Comparison of ENCODE assay signal across 15 mouse cellular contexts in genomic region chr11:79016236-79016635, GRCm38 (mm10). TPM values are rescaled to one million over a fixed set of nuclear protein-coding genes. Genes with fewer than 3 reads are reported as not detected.
A peak's percentile ranks its signal among the peaks of the same experiment; 100 is the strongest.
DNase-seq lines count a peak whose midpoint lies in the region; ATAC-seq and TF ChIP-seq lines count a peak whose summit lies in the region.
"Had no signal": no experiment of that assay in that cellular context is flagged by ENCODE, and none has a peak within 500 bp of the region (broad histone marks: within the 10 kb centered on the region; RNA-seq: fewer than 3 reads in every experiment).

No protein-coding gene starts in this region.

- TF ChIP-seq CTCF in stomach, postnatal 0 days (IDR thresholded peaks at IDR 0.05; ENCODE audit: low read depth) = no peak

- no peak for TF ChIP-seq EP300 in stomach, postnatal 0 days (optimal IDR thresholded peaks at IDR 0.05)

- H3K27me3 ChIP-seq in hindbrain, embryonic 10.5 days (ENCODE audit: insufficient read depth, poor library complexity, severe bottlenecking) = no peaks in the 10 kb centered on the region; the same call in 1 of the 2 replicates
- H3K27me3 ChIP-seq in hindbrain, embryonic 14.5 days (ENCODE audit: control insufficient read depth, insufficient read depth, low read length) = no peaks in the 10 kb centered on the region
- H3K27me3 ChIP-seq in stomach, embryonic 16.5 days (ENCODE audit: control insufficient read depth, insufficient read depth, low read length) = no peaks in the 10 kb centered on the region
- no peaks in the 10 kb centered on the region for H3K27me3 ChIP-seq in stomach, postnatal 0 days (ENCODE audit: control insufficient read depth, insufficient read depth, low read length)
- H3K27me3 ChIP-seq in embryonic facial prominence, embryonic 13.5 days = no peaks in the 10 kb centered on the region
- H3K27me3 ChIP-seq: liver, embryonic 13.5 days had no signal

- H3K9ac ChIP-seq in hindbrain, embryonic 14.5 days = no peak overlapping the region
- 0 out of 2 replicates have a peak overlapping the region, but pooled peaks have one; percentile 20 for H3K9ac ChIP-seq in stomach, embryonic 16.5 days (ENCODE audit: low read length)
- no peak overlapping the region for H3K9ac ChIP-seq in stomach, postnatal 0 days (ENCODE audit: low read length)
- H3K9ac ChIP-seq in embryonic facial prominence, embryonic 13.5 days = 0 out of 2 replicates have a peak overlapping the region, but pooled peaks have one; percentile 3
- H3K9ac ChIP-seq: forebrain, postnatal 0 days; liver, embryonic 13.5 days had no signal

- no peak overlapping the region for H3K4me2 ChIP-seq in hindbrain, embryonic 14.5 days (replicated peaks)
- H3K4me2 ChIP-seq in stomach, embryonic 16.5 days (ENCODE audit: low read depth, low read length) = no peak overlapping the region
- H3K4me2 ChIP-seq in stomach, postnatal 0 days (replicated peaks; ENCODE audit: low read depth) = no peak overlapping the region
- H3K4me2 ChIP-seq in embryonic facial prominence, embryonic 13.5 days = no peak overlapping the region
- H3K4me2 ChIP-seq: liver, embryonic 13.5 days had no signal

- WGBS in hindbrain, embryonic 10.5 days = 61% methylated on average over 12 of the region's 12 CpGs
- WGBS in hindbrain, embryonic 14.5 days = 66% methylated on average over 12 of the region's 12 CpGs
- 52% methylated on average over 12 of the region's 12 CpGs for WGBS in stomach, embryonic 16.5 days
- 50% methylated on average over 12 of the region's 12 CpGs for WGBS in stomach, postnatal 0 days
- 62% methylated on average over 12 of the region's 12 CpGs for WGBS in embryonic facial prominence, embryonic 13.5 days

- peak overlapping the region; percentile 69 for H3K27ac ChIP-seq in hindbrain, embryonic 10.5 days
- H3K27ac ChIP-seq in hindbrain, embryonic 14.5 days = no peak overlapping the region
- no peak overlapping the region for H3K27ac ChIP-seq in stomach, embryonic 16.5 days (ENCODE audit: low read length)
- H3K27ac ChIP-seq in stomach, postnatal 0 days (replicated peaks) = no peak overlapping the region
- H3K27ac ChIP-seq in embryonic facial prominence, embryonic 13.5 days = no peak overlapping the region
- H3K27ac ChIP-seq: limb, embryonic 10.5 days; liver, embryonic 13.5 days had no signal

- peaks cover 43% of the 10 kb centered on the region for H3K36me3 ChIP-seq in hindbrain, embryonic 10.5 days
- peaks cover 24% of the 10 kb centered on the region for H3K36me3 ChIP-seq in hindbrain, embryonic 14.5 days (replicated peaks; ENCODE audit: control insufficient read depth, insufficient read depth)
- 0 out of 2 replicates have a peak, but pooled peaks cover 5% of the 10 kb centered on the region for H3K36me3 ChIP-seq in stomach, embryonic 16.5 days (ENCODE audit: control insufficient read depth, insufficient read depth, low read length)
- peaks cover 5% of the 10 kb centered on the region; the same call in 1 of the 2 replicates for H3K36me3 ChIP-seq in stomach, postnatal 0 days (ENCODE audit: control insufficient read depth, insufficient read depth, low read length)
- H3K36me3 ChIP-seq in embryonic facial prominence, embryonic 13.5 days = peaks cover 57% of the 10 kb centered on the region

- intact Hi-C loops in gastrocnemius, postnatal 36 days (cut with DNase I) = no loop called here

- no peak for ATAC-seq in hindbrain, embryonic 14.5 days (ENCODE audit: low FRiP score)
- no peak for ATAC-seq in stomach, embryonic 16.5 days (ENCODE audit: insufficient read depth, low FRiP score)
- ATAC-seq in stomach, postnatal 0 days (ENCODE audit: low FRiP score, low TSS enrichment) = no peak
- ATAC-seq in embryonic facial prominence, embryonic 13.5 days (ENCODE audit: insufficient number of reproducible peaks, insufficient read depth, low FRiP score, low TSS enrichment, low read depth) = no peak
- ATAC-seq: CD4-positive, CD25-positive, alpha-beta regulatory T cell, adult 4 months; forebrain, postnatal 0 days had no signal

- no peak overlapping the region for H3K4me3 ChIP-seq in hindbrain, embryonic 10.5 days
- H3K4me3 ChIP-seq in hindbrain, embryonic 14.5 days (replicated peaks; ENCODE audit: low read length) = no peak overlapping the region
- no peak overlapping the region for H3K4me3 ChIP-seq in stomach, embryonic 16.5 days (replicated peaks; ENCODE audit: low read length)
- no peak overlapping the region for H3K4me3 ChIP-seq in stomach, postnatal 0 days (ENCODE audit: low read depth, low read length)
- no peak overlapping the region for H3K4me3 ChIP-seq in embryonic facial prominence, embryonic 13.5 days
- H3K4me3 ChIP-seq: limb, embryonic 10.5 days; liver, embryonic 13.5 days had no signal

- H3K4me1 ChIP-seq in hindbrain, embryonic 10.5 days (replicated peaks) = peaks cover 52% of the 10 kb centered on the region
- H3K4me1 ChIP-seq in hindbrain, embryonic 14.5 days (replicated peaks; ENCODE audit: control insufficient read depth, insufficient read depth, low read length) = no peaks in the 10 kb centered on the region
- peaks cover 14% of the 10 kb centered on the region; the same call in 1 of the 2 replicates for H3K4me1 ChIP-seq in stomach, embryonic 16.5 days (ENCODE audit: control insufficient read depth, insufficient read depth, low read length)
- H3K4me1 ChIP-seq in stomach, postnatal 0 days (replicated peaks; ENCODE audit: control insufficient read depth, insufficient read depth) = no peaks in the 10 kb centered on the region; the same call in 1 of the 2 replicates
- peaks cover 21% of the 10 kb centered on the region for H3K4me1 ChIP-seq in embryonic facial prominence, embryonic 13.5 days

- H3K9me3 ChIP-seq in hindbrain, embryonic 10.5 days = no peaks in the 10 kb centered on the region
- H3K9me3 ChIP-seq in hindbrain, embryonic 14.5 days (ENCODE audit: control insufficient read depth, low read length) = no peaks in the 10 kb centered on the region
- no peaks in the 10 kb centered on the region for H3K9me3 ChIP-seq in stomach, embryonic 16.5 days (replicated peaks; ENCODE audit: control insufficient read depth, low read length)
- H3K9me3 ChIP-seq in stomach, postnatal 0 days (ENCODE audit: control insufficient read depth, low read length) = no peaks in the 10 kb centered on the region
- no peaks in the 10 kb centered on the region for H3K9me3 ChIP-seq in embryonic facial prominence, embryonic 13.5 days
- H3K9me3 ChIP-seq: limb, embryonic 10.5 days; liver, embryonic 13.5 days had no signal

- no peak for DNase-seq in hindbrain, embryonic 10.5 days (ENCODE audit: low spot score)
- no peak for DNase-seq in hindbrain, embryonic 14.5 days (ENCODE audit: low spot score)
- no peak for DNase-seq in stomach, postnatal 0 days (ENCODE audit: low spot score)
- DNase-seq in gastrocnemius, postnatal 36 days = peak; percentile 28 to 50
- DNase-seq in urinary bladder, postnatal 25 days (ENCODE audit: low spot score) = no peak
- DNase-seq: cerebellum, postnatal 36 days; forebrain, postnatal 0 days; heart, postnatal 10 days; kidney, postnatal 14 days; liver, embryonic 13.5 days; lung, postnatal 10 days had no signal

RNA-seq across cellular contexts. Expression of gene Lgals9, which starts 31.5 kb away (rescaled TPM):
- polyA plus RNA-seq in hindbrain, embryonic 10.5 days (2016; fragmentation: Nextera tagmentation; extraction: Ambion mirVana) = 4.3 and 5.7 TPM in 2 replicates
- polyA plus RNA-seq in hindbrain, embryonic 14.5 days (2014; fragmentation: Nextera tagmentation; extraction: Ambion mirVana) = 12.2 and 13.7 TPM in 2 replicates
- polyA plus RNA-seq in stomach, embryonic 16.5 days (2015; fragmentation: Nextera tagmentation; extraction: Ambion mirVana) = 84.2 and 104 TPM in 2 replicates
- 412 and 435 TPM in 2 replicates for polyA plus RNA-seq in stomach, postnatal 0 days (2015; fragmentation: Nextera tagmentation; extraction: Ambion mirVana)
- polyA plus RNA-seq in embryonic facial prominence, embryonic 13.5 days (2015; fragmentation: Nextera tagmentation; extraction: Ambion mirVana) = 18.4 and 22.2 TPM in 2 replicates
- total RNA-seq in gastrocnemius, postnatal 36 days (2021) = 10 to 100 TPM in 1 of 2 experiments, 1 to 10 TPM in 1; 7.2 to 10.5 TPM

Comparison
In these comparisons a context has a peak if more than half of its experiments do, and no peak if none do; other contexts are left out.
1. H3K9ac ChIP-seq: peak in stomach, embryonic 16.5 days (single experiment) and embryonic facial prominence, embryonic 13.5 days (single experiment); none in hindbrain, embryonic 14.5 days (single experiment) and stomach, postnatal 0 days (single experiment).
2. DNase-seq: peak in gastrocnemius, postnatal 36 days (2 of 2); none in hindbrain, embryonic 10.5 days (single experiment), hindbrain, embryonic 14.5 days (single experiment), stomach, postnatal 0 days (single experiment) and urinary bladder, postnatal 25 days (single experiment).